Mouse (Mus musculus): ENCODE results near the gene Kif16b. TPM values are rescaled to one million over a fixed set of nuclear protein-coding genes. Genes with fewer than 3 reads are reported as not detected.
A peak's percentile ranks its signal among the peaks of the same experiment; 100 is the strongest.

Gene Kif16b
- polyA plus RNA-seq, 1 experiment from 2014 or later: 3.7 TPM

DNA sequence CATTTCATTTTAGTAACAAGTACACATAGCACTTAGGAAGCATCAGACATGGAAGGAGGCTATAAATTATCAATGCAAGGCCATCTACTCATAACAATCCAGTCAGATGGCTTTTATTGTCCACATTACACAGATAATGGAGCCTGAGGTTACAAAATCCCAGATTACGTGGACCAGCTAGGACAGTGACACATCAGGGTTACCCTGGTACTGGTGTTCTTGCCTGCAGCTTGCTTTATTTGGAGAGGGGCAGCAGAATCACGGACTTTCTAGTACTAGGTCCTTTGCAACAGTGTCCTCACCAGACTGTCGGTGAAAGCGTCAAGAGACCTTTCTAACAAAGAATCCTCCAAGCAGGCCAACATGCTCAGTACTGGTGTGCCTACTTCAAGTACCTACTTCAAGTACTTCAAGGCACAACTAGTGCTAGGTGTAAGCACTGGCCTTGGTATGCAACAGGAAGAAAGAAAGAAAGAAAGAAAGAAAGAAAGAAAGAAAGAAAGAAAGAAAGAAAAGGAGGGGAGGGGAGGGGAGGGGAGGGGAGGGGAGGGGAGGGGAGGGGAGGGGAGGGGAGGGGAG is 213.3 kb downstream of the Kif16b start:
- Histone ChIP-seq H3K4me2 (replicated peaks) (no peak overlapping the region), H3K4me3 (no peak overlapping the region), H3K27ac (replicated peaks) (no peak overlapping the region), H3K27me3 (no peaks in the 10 kb centered on the region), H3K9me3 (no peaks in the 10 kb centered on the region), H3K9ac (replicated peaks) (no peak overlapping the region), H3K4me1 (no peaks in the 10 kb centered on the region), H3K36me3 (no peaks in the 10 kb centered on the region)
- 81% methylated on average over 4 of the region's 4 CpGs for WGBS
- no peak for ATAC-seq (replicated peaks)

DNA sequence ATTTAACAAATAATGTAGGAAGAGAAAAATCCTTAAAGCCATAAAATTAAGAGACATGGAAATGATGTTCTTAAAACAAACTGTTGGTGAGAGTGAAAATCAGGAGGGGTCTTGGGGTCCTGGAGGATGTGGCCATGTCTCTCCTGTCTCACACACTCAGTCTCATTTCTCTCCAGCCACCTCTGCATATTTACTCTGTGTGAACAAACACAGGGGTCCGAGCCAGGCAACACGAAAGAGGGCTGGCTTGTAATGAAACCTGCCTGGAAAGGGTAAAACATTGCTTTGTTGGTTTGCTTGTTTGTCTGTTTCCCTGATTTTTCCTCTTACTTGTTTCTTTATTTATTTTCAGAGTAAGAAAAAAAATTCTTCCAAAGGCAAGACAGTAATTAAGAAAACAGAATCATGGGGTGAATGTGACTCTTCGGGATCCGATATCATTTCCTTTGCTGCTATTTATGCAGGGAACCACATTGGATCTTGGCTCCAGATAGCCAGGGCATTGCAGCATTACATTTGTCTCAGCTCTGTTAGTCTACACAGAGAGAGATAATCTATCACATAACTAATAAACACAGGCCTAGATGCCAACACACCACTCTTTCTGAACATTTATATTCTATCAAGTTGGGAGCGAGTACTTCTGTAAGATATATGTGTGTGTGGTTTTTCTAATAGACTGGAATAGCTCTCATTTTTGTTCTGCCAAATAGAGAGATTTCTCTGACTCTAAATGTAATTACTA is 218.2 kb downstream of the Kif16b start:
- Histone ChIP-seq H3K9me3 (no peaks in the 10 kb centered on the region), H3K4me2 (replicated peaks) (no peak overlapping the region), H3K4me1 (no peaks in the 10 kb centered on the region), H3K4me3 (no peak overlapping the region), H3K27me3 (no peaks in the 10 kb centered on the region), H3K27ac (replicated peaks) (no peak overlapping the region), H3K36me3 (no peaks in the 10 kb centered on the region), H3K9ac (replicated peaks) (no peak overlapping the region)
- ATAC-seq (replicated peaks): no peak
- 86% methylated on average over 5 of the region's 5 CpGs for WGBS

DNA sequence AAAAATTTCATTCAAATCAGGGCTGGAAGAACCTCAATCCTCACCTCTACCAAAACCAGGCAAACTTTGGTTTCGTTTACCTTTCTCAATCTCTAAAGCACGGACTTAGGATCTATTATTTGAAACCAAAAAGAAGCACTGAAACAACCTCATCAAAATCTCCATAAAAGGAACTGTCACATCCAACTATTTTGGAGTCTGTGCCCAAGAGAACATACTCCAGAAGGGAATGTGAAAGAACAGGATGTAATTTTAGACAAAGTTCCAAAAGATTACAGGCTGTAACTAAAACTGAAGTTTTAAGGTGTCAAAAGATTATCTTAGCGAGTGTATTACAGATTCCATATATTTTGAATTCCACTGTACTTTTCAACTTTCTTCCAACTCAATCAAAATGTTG is 232.9 kb downstream of the Kif16b start:
- WGBS: 94% methylated on average over 3 of the region's 3 CpGs
- no peaks in the 10 kb centered on the region for H3K36me3 ChIP-seq
- ATAC-seq (replicated peaks): no peak

DNA sequence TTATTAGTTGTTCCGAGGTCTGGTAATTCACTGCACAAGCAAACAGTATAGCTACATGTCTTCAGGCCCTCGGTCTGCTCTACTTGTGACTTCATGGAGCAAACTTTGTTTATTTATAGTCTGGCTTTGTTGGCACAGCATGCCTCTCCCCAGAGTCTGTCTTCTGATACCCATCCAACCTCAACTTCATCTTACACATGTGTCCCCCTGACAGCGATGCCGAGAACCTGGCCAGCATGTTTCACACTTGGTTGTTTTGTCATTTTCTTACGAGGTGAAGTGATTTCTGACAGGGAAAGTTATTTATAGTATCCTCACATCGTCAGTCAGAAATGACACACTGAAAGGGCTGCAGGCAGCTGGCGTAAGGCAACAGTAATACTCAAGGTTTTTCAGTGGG is 249.7 kb downstream of the Kif16b start:
- whole genome bisulfite sequencing: 57% methylated on average over 7 of the region's 7 CpGs
- Histone ChIP-seq H3K9me3 (no peaks in the 10 kb centered on the region), H3K9ac (replicated peaks) (no peak overlapping the region), H3K36me3 (no peaks in the 10 kb centered on the region), H3K27ac (replicated peaks) (no peak overlapping the region), H3K4me2 (replicated peaks) (no peak overlapping the region), H3K4me1 (peaks cover 13% of the 10 kb centered on the region), H3K27me3 (no peaks in the 10 kb centered on the region), H3K4me3 (no peak overlapping the region)
- ATAC-seq (replicated peaks): no peak

More for the DNA sequence above, 232.9 kb downstream of the Kif16b start:
- H3K9ac ChIP-seq (replicated peaks): no peak overlapping the region
- no peak overlapping the region for H3K4me2 ChIP-seq (replicated peaks)
- H3K27me3 ChIP-seq: no peaks in the 10 kb centered on the region
- no peak overlapping the region for H3K4me3 ChIP-seq
- H3K4me1 ChIP-seq: no peaks in the 10 kb centered on the region
- H3K9me3 ChIP-seq: no peaks in the 10 kb centered on the region
- no peak overlapping the region for H3K27ac ChIP-seq (replicated peaks)

DNA sequence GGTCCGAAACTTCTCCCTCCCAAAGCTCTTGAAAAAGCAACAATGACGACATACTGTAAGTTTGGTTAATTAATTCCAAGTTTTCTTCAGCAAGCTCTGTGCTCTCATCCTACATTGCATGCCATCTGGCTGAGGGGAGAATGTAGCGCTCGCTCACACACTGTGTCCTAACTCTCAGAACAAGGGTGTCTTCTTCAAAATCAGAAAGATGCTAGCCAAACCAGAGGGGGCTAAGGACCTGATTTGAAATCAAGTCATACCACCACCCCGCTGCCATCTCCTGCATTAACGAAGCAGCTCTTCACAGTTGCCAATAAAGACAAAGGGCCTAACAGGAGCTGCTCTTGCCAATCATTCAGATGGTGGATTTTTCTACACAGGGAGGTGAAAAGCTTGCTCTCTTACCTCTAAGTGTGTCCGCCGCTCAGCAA is 253.3 kb downstream of the Kif16b start:
- H3K9me3 ChIP-seq: no peaks in the 10 kb centered on the region
- no peak overlapping the region for H3K4me3 ChIP-seq
- no peaks in the 10 kb centered on the region for H3K27me3 ChIP-seq
- no peak overlapping the region for H3K4me2 ChIP-seq (replicated peaks)
- ATAC-seq (replicated peaks): peak; percentile 85
- peaks cover 13% of the 10 kb centered on the region for H3K4me1 ChIP-seq
- WGBS: 27% methylated on average over 8 of the region's 8 CpGs
- H3K36me3 ChIP-seq: no peaks in the 10 kb centered on the region
- H3K9ac ChIP-seq (replicated peaks): no peak overlapping the region
- H3K27ac ChIP-seq (replicated peaks): peak overlapping the region; percentile 60

DNA sequence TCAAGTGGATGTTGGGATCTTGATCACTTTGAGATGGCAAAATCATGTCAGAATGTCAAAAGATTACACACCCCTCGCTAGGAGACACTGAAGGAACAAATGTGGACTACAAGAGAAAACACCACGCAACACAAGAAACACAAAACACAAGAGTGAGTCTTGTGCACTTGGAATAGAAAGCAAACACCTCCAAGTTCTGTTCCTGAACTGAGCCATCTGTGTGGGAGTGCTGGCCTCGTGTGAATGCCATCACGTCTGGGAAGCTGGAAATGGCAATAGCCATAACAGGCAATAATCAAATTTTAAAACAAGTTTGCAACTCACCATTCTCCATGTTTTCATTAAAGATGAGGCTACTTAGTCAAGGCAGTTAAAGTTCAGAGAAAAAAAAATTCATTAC is 254.5 kb downstream of the Kif16b start:
- Histone ChIP-seq H3K36me3 (no peaks in the 10 kb centered on the region), H3K4me3 (no peak overlapping the region), H3K27me3 (no peaks in the 10 kb centered on the region), H3K9me3 (no peaks in the 10 kb centered on the region), H3K4me2 (replicated peaks) (no peak overlapping the region), H3K4me1 (peaks cover 13% of the 10 kb centered on the region), H3K27ac (replicated peaks) (no peak overlapping the region), H3K9ac (replicated peaks) (no peak overlapping the region)
- 82% methylated on average over 4 of the region's 4 CpGs for WGBS
- no peak for ATAC-seq (replicated peaks)

DNA sequence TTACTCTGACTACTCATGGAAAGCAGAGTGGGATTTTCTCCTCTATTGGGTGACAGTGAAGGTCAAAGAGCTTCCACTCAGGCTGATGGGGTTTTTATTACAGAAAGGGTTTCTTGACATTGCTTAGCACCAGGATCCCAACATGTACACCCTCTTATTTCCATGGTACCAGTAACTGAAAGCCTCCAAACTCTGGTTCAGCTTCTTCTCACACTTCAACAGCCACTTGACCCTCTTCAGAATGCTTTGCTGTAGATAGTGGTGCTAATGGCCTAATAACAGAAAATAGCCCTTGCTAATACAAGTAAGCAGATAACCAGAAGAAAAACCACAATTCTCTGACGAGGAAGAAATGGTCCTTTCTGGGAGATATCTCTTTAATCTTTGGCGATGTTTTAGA is 259.6 kb downstream of the Kif16b start:
- Histone ChIP-seq H3K4me2 (replicated peaks) (no peak overlapping the region), H3K4me1 (no peaks in the 10 kb centered on the region), H3K9ac (replicated peaks) (no peak overlapping the region), H3K9me3 (no peaks in the 10 kb centered on the region), H3K27me3 (no peaks in the 10 kb centered on the region), H3K27ac (replicated peaks) (no peak overlapping the region), H3K4me3 (no peak overlapping the region), H3K36me3 (no peaks in the 10 kb centered on the region)
- no peak for ATAC-seq (replicated peaks)
- 85% methylated on average over 2 of the region's 2 CpGs for WGBS

DNA sequence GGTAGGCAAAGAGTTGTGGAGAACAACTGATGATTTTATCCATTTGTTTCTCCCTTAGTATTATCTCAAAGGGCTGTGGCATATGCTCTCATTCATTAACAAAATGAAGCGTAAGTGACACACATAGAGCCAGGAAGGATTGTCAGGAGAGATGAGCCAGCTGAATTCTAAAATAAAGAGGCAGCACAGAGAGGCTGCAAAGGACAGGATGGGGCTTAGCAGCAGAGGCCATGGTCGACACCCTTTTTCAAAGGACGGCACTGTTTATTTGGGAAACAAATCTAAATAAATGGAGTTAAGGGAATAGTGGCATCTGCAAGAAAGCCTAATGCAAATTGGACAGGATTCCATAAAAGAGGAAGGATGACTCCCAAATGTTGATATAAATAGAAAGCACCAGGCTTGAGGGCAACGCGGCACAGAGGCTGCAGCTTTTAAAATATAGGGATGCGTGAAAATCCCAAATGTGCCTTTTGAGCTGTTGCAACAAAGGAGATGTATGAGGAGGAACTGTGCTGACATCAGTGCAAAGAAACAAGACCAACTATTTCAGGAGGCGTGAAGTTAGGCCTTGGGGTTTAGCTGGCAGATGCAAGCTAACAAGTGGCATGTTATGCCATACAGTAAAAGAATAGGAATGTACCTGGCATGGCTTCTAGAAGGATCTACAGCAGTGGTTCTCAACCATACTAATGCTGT is 265.6 kb downstream of the Kif16b start:
- 76% methylated on average over 7 of the region's 7 CpGs for WGBS
- Histone ChIP-seq H3K36me3 (no peaks in the 10 kb centered on the region), H3K27ac (replicated peaks) (no peak overlapping the region), H3K4me2 (replicated peaks) (no peak overlapping the region), H3K9ac (replicated peaks) (no peak overlapping the region), H3K27me3 (no peaks in the 10 kb centered on the region), H3K9me3 (no peaks in the 10 kb centered on the region), H3K4me1 (peaks cover 3% of the 10 kb centered on the region; the same call in 1 of the 2 replicates), H3K4me3 (no peak overlapping the region)
- no peak for ATAC-seq (replicated peaks)

DNA sequence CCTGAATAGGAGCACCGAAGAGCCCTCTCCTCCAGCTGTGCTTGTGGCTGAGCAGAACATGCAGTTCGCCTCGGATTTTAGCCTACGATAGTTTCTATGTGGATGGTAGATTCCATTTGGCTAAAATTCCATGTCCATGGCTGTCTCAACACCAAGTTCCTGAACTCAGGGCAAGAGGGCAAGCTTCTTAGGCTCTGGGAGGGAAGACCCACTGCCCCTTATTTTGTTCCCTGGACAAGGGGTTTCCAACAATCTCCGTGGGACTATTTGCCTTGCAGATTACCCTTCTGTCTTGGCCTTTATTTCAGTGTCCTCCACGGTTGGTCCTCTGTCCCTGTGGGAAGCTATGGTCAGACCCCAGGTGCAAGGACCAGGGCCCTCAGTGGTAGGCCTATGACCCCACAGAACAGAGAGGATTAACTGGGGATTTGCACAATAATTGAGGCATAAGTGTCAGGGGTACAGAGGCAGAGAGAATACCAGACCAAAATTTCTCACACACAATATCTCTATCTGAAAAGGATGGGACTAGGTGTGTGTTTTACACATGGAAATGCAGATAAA is 267.3 kb downstream of the Kif16b start:
- Histone ChIP-seq H3K4me3 (no peak overlapping the region), H3K4me1 (peaks cover 3% of the 10 kb centered on the region; the same call in 1 of the 2 replicates), H3K4me2 (replicated peaks) (no peak overlapping the region), H3K27me3 (no peaks in the 10 kb centered on the region), H3K9me3 (no peaks in the 10 kb centered on the region), H3K27ac (replicated peaks) (no peak overlapping the region), H3K36me3 (no peaks in the 10 kb centered on the region), H3K9ac (replicated peaks) (no peak overlapping the region)
- ATAC-seq (replicated peaks): no peak
- 52% methylated on average over 6 of the region's 6 CpGs for WGBS

DNA sequence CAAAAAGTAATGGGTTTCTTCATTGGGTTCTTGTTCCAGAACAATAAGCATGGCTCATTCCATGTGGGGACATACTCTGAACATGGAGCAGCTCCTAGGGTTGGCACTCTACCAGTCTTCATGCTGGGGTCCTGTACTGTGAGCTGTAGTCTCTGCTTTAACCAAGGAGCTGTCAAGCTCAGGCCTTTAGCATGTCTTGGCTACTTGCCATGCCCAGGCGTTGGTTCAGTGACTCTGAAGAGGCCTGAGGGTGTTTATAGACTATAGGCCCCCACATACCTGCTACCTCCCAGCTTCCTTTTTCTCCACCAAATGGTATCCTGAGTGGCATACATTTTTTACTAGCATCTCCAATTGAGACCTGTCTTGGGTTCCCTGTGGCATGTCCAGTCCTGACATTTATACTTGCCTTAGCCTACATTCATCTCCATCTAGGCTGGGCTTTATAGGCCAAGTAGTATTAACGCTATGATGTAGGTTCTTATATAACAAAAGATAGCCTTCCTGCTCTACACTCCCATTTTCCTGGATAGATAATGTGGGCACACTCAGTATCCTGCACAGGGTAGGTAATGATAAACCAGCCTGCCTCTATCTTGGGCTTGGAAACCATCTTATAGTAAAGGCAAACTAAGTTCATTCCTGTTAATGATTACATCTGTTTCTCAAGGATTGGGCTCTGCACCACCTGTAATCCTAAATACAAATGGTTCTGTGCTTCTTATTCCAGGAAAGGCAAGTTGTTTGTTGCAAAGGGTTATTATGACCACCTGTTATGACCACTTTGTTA is 271.6 kb downstream of the Kif16b start:
- no peak for ATAC-seq (replicated peaks)
- Histone ChIP-seq H3K27ac (replicated peaks) (no peak overlapping the region), H3K36me3 (no peaks in the 10 kb centered on the region), H3K27me3 (no peaks in the 10 kb centered on the region), H3K9me3 (no peaks in the 10 kb centered on the region), H3K4me1 (no peaks in the 10 kb centered on the region), H3K9ac (replicated peaks) (no peak overlapping the region), H3K4me2 (replicated peaks) (no peak overlapping the region), H3K4me3 (no peak overlapping the region)
- WGBS: 66% methylated on average over 2 of the region's 2 CpGs

DNA sequence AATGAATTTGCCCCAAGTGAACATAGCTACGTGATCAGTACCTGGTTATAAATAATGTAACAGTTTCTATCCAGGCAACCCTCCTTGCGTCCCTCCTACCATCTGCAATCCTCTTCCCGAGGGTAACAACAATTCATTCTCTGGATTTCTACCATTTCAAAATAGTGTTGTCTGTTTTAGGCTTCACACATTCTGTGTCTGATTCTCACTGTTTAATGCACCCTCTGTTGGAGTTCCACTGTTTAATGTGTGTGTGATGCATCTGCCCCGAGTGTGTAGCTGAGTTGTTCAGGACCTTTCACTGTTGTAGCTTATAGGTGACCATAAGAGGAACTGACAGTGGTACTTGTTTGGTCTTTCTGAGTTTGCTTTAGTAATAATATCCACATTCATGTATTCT is 275.6 kb downstream of the Kif16b start:
- H3K36me3 ChIP-seq: no peaks in the 10 kb centered on the region
- no peak overlapping the region for H3K4me2 ChIP-seq (replicated peaks)
- H3K4me3 ChIP-seq: no peak overlapping the region
- H3K4me1 ChIP-seq: no peaks in the 10 kb centered on the region
- no peaks in the 10 kb centered on the region for H3K9me3 ChIP-seq
- no peak for ATAC-seq (replicated peaks)
- no peaks in the 10 kb centered on the region for H3K27me3 ChIP-seq
- no peak overlapping the region for H3K9ac ChIP-seq (replicated peaks)
- 78% methylated on average over 4 of the region's 4 CpGs for WGBS
- no peak overlapping the region for H3K27ac ChIP-seq (replicated peaks)

DNA sequence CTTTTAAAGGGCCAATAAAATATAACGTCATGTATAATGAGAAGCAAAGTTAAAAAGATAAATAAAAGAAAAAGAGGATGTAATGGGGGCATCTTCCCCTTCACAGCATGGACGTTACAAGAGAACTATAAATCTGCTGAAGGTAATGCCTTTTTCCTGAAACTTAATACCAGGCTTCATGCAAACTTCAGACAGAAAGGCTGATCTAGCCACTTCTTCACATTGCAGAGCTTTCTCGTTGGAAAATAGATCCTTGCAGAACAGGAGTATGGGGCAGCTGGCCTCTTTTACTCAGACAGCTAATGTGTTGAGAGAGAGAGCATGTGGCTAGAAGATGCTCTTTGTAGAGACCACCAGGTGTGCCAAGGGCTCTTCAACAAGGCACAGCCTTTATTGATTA is 276.2 kb downstream of the Kif16b start:
- Histone ChIP-seq H3K36me3 (no peaks in the 10 kb centered on the region), H3K27me3 (no peaks in the 10 kb centered on the region), H3K27ac (replicated peaks) (no peak overlapping the region), H3K9me3 (no peaks in the 10 kb centered on the region), H3K4me1 (no peaks in the 10 kb centered on the region), H3K9ac (replicated peaks) (no peak overlapping the region), H3K4me2 (replicated peaks) (no peak overlapping the region), H3K4me3 (no peak overlapping the region)
- ATAC-seq (replicated peaks): no peak
- 81% methylated on average over 3 of the region's 3 CpGs for whole genome bisulfite sequencing
